16 mouse cellular contexts compared by ENCODE assay signal in the genomic region with DNA sequence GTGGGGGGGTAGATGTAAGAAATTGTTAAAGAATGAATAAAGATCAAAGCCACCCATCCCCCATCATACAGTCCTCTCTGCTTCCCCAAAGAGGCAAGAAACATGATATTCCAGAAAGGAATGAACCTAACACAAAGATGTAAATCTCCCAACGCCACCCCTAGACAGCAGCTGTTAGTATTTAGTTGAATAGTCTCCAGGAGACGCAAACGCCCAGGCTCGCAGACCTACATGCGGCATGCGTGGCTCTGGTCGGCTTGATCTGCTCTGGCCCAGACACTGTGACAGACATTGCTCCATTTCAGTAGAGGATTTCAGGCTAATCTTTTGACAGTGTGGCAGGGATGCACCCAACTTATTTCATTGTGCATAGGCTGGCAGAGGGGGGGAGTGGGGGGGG. TPM values are rescaled to one million over a fixed set of nuclear protein-coding genes. Genes with fewer than 3 reads are reported as not detected.
DNase-seq lines count a peak whose midpoint lies in the region; ATAC-seq and TF ChIP-seq lines count a peak whose summit lies in the region.
"Had no signal": no experiment of that assay in that cellular context is flagged by ENCODE, and none has a peak within 500 bp of the region (broad histone marks: within the 10 kb centered on the region; RNA-seq: fewer than 3 reads in every experiment).

No protein-coding gene starts in this region.

- no peaks in the 10 kb centered on the region for H3K9me3 ChIP-seq in lung, embryonic 14.5 days (ENCODE audit: low read depth, low read length)
- no peaks in the 10 kb centered on the region for H3K9me3 ChIP-seq in embryonic facial prominence, embryonic 14.5 days (ENCODE audit: control insufficient read depth, low read length)
- no peaks in the 10 kb centered on the region for H3K9me3 ChIP-seq in neural tube, embryonic 13.5 days
- H3K9me3 ChIP-seq: heart, embryonic 12.5 days had no signal

- no peak overlapping the region for H3K4me3 ChIP-seq in lung, embryonic 14.5 days (ENCODE audit: low read depth, low read length)
- H3K4me3 ChIP-seq in embryonic facial prominence, embryonic 14.5 days (ENCODE audit: low read depth, low read length), result no peak overlapping the region
- H3K4me3 ChIP-seq in neural tube, embryonic 13.5 days, result no peak overlapping the region
- H3K4me3 ChIP-seq: heart, embryonic 12.5 days had no signal

- TF ChIP-seq CTCF in lung, embryonic 14.5 days (IDR thresholded peaks at IDR 0.05; ENCODE audit: low read depth), result no peak

- H3K36me3 ChIP-seq in lung, embryonic 14.5 days (ENCODE audit: insufficient read depth), result no peaks in the 10 kb centered on the region
- H3K36me3 ChIP-seq in embryonic facial prominence, embryonic 14.5 days (ENCODE audit: control insufficient read depth, insufficient read depth, low read length), result no peaks in the 10 kb centered on the region
- no peaks in the 10 kb centered on the region for H3K36me3 ChIP-seq in neural tube, embryonic 13.5 days
- H3K36me3 ChIP-seq: heart, embryonic 12.5 days had no signal

- peak; percentile 48 for DNase-seq in lung, embryonic 14.5 days
- DNase-seq in lung, postnatal 14 days, result no peak
- peak; percentile 88 for DNase-seq in embryonic facial prominence, embryonic 14.5 days (ENCODE audit: low spot score)
- peak; percentile 34 for DNase-seq in mesoderm, embryonic 11.5 days (ENCODE audit: low read depth, low spot score)
- no peak for DNase-seq in heart, adult 18-20 months
- no peak for DNase-seq in spleen, adult 18-20 months
- DNase-seq: adrenal gland, postnatal 10 days; heart, postnatal 36 days; kidney, adult 18-20 months; kidney, postnatal 25 days; lung, postnatal 10 days; retina, postnatal 1 day; thymus, adult 2 months had no signal

- H3K9ac ChIP-seq in lung, embryonic 14.5 days, result no peak overlapping the region
- no peak overlapping the region for H3K9ac ChIP-seq in embryonic facial prominence, embryonic 14.5 days (ENCODE audit: low read depth, low read length)
- H3K9ac ChIP-seq in neural tube, embryonic 13.5 days, result no peak overlapping the region
- H3K9ac ChIP-seq: heart, embryonic 12.5 days; liver, embryonic 14.5 days had no signal

- no peaks in the 10 kb centered on the region for H3K4me1 ChIP-seq in lung, embryonic 14.5 days (ENCODE audit: insufficient read depth)
- H3K4me1 ChIP-seq in embryonic facial prominence, embryonic 14.5 days (ENCODE audit: control insufficient read depth, insufficient read depth, low read length), result peaks cover 13% of the 10 kb centered on the region
- H3K4me1 ChIP-seq in neural tube, embryonic 13.5 days (replicated peaks), result peaks cover 20% of the 10 kb centered on the region

- no peaks in the 10 kb centered on the region for H3K27me3 ChIP-seq in lung, embryonic 14.5 days (ENCODE audit: insufficient read depth, low read length)
- H3K27me3 ChIP-seq in embryonic facial prominence, embryonic 14.5 days (replicated peaks; ENCODE audit: control insufficient read depth, insufficient read depth, low read length), result no peaks in the 10 kb centered on the region
- H3K27me3 ChIP-seq in neural tube, embryonic 13.5 days, result no peaks in the 10 kb centered on the region

- no peak for ATAC-seq in lung, embryonic 14.5 days (ENCODE audit: insufficient read depth)
- peak; percentile 91 for ATAC-seq in embryonic facial prominence, embryonic 14.5 days (ENCODE audit: low read depth)
- no peak for ATAC-seq in neural tube, embryonic 13.5 days (ENCODE audit: low read depth)

- no peak overlapping the region for H3K4me2 ChIP-seq in lung, embryonic 14.5 days
- H3K4me2 ChIP-seq in embryonic facial prominence, embryonic 14.5 days (ENCODE audit: low read depth, low read length), result no peak overlapping the region
- no peak overlapping the region for H3K4me2 ChIP-seq in neural tube, embryonic 13.5 days
- H3K4me2 ChIP-seq: heart, embryonic 12.5 days had no signal

- WGBS in lung, embryonic 14.5 days, result 34% methylated on average over 7 of the region's 7 CpGs
- WGBS in embryonic facial prominence, embryonic 14.5 days, result 14% methylated on average over 7 of the region's 7 CpGs
- WGBS in neural tube, embryonic 13.5 days, result 37% methylated on average over 7 of the region's 7 CpGs

- no peak overlapping the region for H3K27ac ChIP-seq in lung, embryonic 14.5 days (ENCODE audit: low read depth)
- H3K27ac ChIP-seq in embryonic facial prominence, embryonic 14.5 days (replicated peaks; ENCODE audit: low read depth, low read length), result 0 out of 2 replicates have a peak overlapping the region, but pooled peaks have one; percentile 13
- H3K27ac ChIP-seq in neural tube, embryonic 13.5 days (replicated peaks), result peak overlapping the region; percentile 5; the same call in 1 of the 2 replicates
- H3K27ac ChIP-seq: liver, embryonic 14.5 days had no signal

RNA-seq across cellular contexts. Expression of gene Tmem51, which starts 34.4 kb away (rescaled TPM):
- 17.1 and 20.7 TPM in 2 replicates for polyA plus RNA-seq in lung, embryonic 14.5 days (2014; fragmentation: Nextera tagmentation; extraction: Ambion mirVana)
- 14.6 and 14.9 TPM in 2 replicates for polyA plus RNA-seq in embryonic facial prominence, embryonic 14.5 days (2014; fragmentation: Nextera tagmentation; extraction: Ambion mirVana)
- polyA plus RNA-seq in neural tube, embryonic 13.5 days (2015; fragmentation: Nextera tagmentation; extraction: Ambion mirVana), result 5.2 and 6.4 TPM in 2 replicates
- total RNA-seq in heart, adult 18-20 months (2021), result 1 to 10 TPM; 3.4 to 5.2 TPM

Comparison
In these comparisons a context has a peak if more than half of its experiments do, and no peak if none do; other contexts are left out.
1. DNase-seq: peak in lung, embryonic 14.5 days (single experiment), embryonic facial prominence, embryonic 14.5 days (single experiment) and mesoderm, embryonic 11.5 days (single experiment); none in lung, postnatal 14 days (single experiment), heart, adult 18-20 months (0 of 2) and spleen, adult 18-20 months (0 of 2).